Mouse (Mus musculus): Measurements from ENCODE around the gene 9330182O14Rik. TPM values are rescaled to one million over a fixed set of nuclear protein-coding genes. Genes with fewer than 3 reads are reported as not detected.

9330182O14Rik gene
- not detected in 2 replicates for polyA plus RNA-seq (2021; fragmentation: Nextera tagmentation)
- long read RNA-seq, experiment 1, result 0 reads
- long read RNA-seq, experiment 2, partial matches to known transcripts, result 0 of 1 reads
- long read RNA-seq, experiment 2, other reads (novel, unspliced or antisense), result 1 of 1 reads

GRCm38 (mm10) chr15:40134152-40134792, at the start of gene 9330182O14Rik:
Gene 9330182O14Rik (plus strand): TSS chr15:40134365.

Small RNAs within 50 kb of the gene (microRNA-seq; reads per million reads assigned to microRNA genes)
- not detected for gene Gm25958

Data from layer of hippocampus, adult 6 months (tissue).